Mouse (Mus musculus): Measurements from ENCODE around the gene Cisd1. TPM values are rescaled to one million over a fixed set of nuclear protein-coding genes. Genes with fewer than 3 reads are reported as not detected.
A peak's percentile ranks its signal among the peaks of the same experiment; 100 is the strongest.

Gene Cisd1
- polyA plus RNA-seq, 1 experiment from 2014 or later: 279 TPM

DNA sequence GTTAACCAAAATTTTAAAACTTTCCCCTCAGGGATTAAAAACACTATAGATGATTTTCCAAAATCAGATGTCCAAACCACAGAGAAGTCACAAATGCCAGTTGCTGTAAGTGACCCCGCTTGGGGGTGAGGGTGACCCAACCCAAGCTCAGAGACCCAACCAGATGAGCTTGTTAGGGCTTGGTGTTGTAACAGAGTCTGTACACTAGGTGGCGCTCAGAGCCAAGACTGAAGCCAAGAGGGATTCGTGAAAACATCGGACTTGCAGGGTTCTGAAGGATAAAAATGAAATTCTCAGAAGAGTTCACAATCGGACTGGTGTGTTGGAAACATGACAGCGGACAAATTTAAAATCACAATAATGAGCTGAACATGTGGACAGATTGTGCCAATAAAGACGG is 18.0 kb downstream of the Cisd1 start:
- H3K9me3 ChIP-seq (replicated peaks; ENCODE audit: control insufficient read depth, low read length): no peaks in the 10 kb centered on the region
- H3K9ac ChIP-seq (ENCODE audit: low read length): no peak overlapping the region
- H3K27me3 ChIP-seq (replicated peaks; ENCODE audit: control insufficient read depth, insufficient read depth, low read length): no peaks in the 10 kb centered on the region
- ATAC-seq (0 out of 2 replicates have a peak, but pooled peaks have one; percentile 40), DNase-seq (ENCODE audit: low spot score) (peak; percentile 86)
- H3K4me3 ChIP-seq (ENCODE audit: low read depth, low read length): no peak overlapping the region
- no peak overlapping the region for H3K27ac ChIP-seq (ENCODE audit: low read depth, low read length)
- no peak overlapping the region for H3K4me2 ChIP-seq (ENCODE audit: low read length)
- H3K36me3 ChIP-seq (ENCODE audit: control insufficient read depth, insufficient read depth, low read length): peaks cover 26% of the 10 kb centered on the region
- H3K4me1 ChIP-seq (ENCODE audit: control insufficient read depth, insufficient read depth, low read length): no peaks in the 10 kb centered on the region
- 15% methylated on average over 7 of the region's 7 CpGs for WGBS

DNA sequence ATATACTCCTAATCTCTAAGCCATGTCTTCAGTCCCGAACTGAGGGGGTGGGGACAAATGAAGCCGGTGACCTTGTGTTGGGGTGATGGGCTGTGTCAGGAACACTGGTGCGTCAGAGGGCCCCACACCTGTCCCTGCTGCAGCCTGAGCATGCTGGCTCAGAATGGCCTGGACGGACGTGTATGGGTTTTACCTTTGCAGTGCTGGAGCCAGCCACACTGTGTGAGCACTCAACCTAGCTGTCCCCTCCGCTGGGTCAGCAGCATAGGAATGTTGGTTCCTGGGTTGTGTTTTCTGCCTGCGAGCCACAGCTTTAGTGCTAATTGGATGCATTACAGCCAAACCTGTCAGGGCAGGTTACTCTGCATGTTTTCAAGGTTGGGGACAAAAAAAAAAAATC is 18.6 kb downstream of the Cisd1 start:
- 82% methylated on average over 7 of the region's 7 CpGs for WGBS
- peaks cover 26% of the 10 kb centered on the region for H3K36me3 ChIP-seq (ENCODE audit: control insufficient read depth, insufficient read depth, low read length)
- DNase-seq (ENCODE audit: low spot score): no peak
- ATAC-seq: no peak
- no peaks in the 10 kb centered on the region for H3K9me3 ChIP-seq (replicated peaks; ENCODE audit: control insufficient read depth, low read length)
- no peak overlapping the region for H3K4me2 ChIP-seq (ENCODE audit: low read length)
- no peak overlapping the region for H3K27ac ChIP-seq (ENCODE audit: low read depth, low read length)
- no peak overlapping the region for H3K9ac ChIP-seq (ENCODE audit: low read length)
- H3K27me3 ChIP-seq (replicated peaks; ENCODE audit: control insufficient read depth, insufficient read depth, low read length): no peaks in the 10 kb centered on the region
- no peaks in the 10 kb centered on the region for H3K4me1 ChIP-seq (ENCODE audit: control insufficient read depth, insufficient read depth, low read length)
- no peak overlapping the region for H3K4me3 ChIP-seq (ENCODE audit: low read depth, low read length)

DNA sequence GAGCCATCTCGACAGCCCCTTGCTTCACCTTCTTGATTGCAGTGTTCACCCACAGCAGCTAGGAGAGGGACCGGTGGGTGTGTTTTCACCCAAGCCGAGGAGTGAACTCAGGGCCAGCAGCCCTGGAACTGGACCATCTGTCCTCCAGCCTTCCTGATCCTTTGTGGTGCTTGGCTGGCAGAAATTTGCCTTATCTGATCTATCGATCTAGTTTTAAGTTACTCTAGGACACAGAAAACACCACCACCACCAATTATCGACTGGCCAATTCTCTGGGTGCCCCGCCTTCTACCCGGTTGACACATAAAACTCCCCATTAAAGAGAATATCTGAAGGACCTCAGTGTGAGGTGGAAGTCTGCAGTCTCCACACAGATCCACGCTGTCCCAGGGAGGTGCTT is 21.1 kb downstream of the Cisd1 start:
- ATAC-seq (no peak), DNase-seq (ENCODE audit: low spot score) (no peak)
- WGBS: 86% methylated on average over 8 of the region's 8 CpGs
- no peak overlapping the region for H3K4me3 ChIP-seq (ENCODE audit: low read depth, low read length)
- no peak overlapping the region for H3K9ac ChIP-seq (ENCODE audit: low read length)
- H3K9me3 ChIP-seq (replicated peaks; ENCODE audit: control insufficient read depth, low read length): no peaks in the 10 kb centered on the region
- no peak overlapping the region for H3K27ac ChIP-seq (ENCODE audit: low read depth, low read length)
- H3K4me1 ChIP-seq (ENCODE audit: control insufficient read depth, insufficient read depth, low read length): no peaks in the 10 kb centered on the region
- no peak overlapping the region for H3K4me2 ChIP-seq (ENCODE audit: low read length)
- no peaks in the 10 kb centered on the region for H3K27me3 ChIP-seq (replicated peaks; ENCODE audit: control insufficient read depth, insufficient read depth, low read length)
- H3K36me3 ChIP-seq (ENCODE audit: control insufficient read depth, insufficient read depth, low read length): 0 out of 2 replicates have a peak, but pooled peaks cover 4% of the 10 kb centered on the region

DNA sequence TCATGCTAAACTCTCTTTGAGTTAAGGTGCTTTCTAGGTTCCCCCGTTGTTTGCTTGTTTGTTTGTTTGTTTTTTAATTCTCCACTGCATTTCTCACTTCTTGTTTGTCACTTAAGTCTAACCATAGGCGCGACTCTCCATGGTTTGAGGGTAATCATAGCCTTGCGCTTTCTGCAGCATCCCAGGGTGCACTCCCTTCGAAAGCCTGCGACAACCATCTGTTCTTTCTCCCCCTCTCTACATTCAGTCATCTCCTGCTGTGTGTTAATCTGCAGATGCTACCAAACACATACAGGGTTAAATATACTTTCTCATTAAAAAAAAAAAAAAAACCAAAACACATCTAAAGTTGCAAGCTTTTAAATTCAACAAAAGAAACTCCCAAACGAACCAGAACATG is 28.3 kb downstream of the Cisd1 start:
- H3K9me3 ChIP-seq (replicated peaks; ENCODE audit: control insufficient read depth, low read length): no peaks in the 10 kb centered on the region
- WGBS: 73% methylated on average over 7 of the region's 7 CpGs
- H3K27me3 ChIP-seq (replicated peaks; ENCODE audit: control insufficient read depth, insufficient read depth, low read length): no peaks in the 10 kb centered on the region
- H3K4me2 ChIP-seq (ENCODE audit: low read length): no peak overlapping the region
- no peak overlapping the region for H3K4me3 ChIP-seq (ENCODE audit: low read depth, low read length)
- H3K36me3 ChIP-seq (ENCODE audit: control insufficient read depth, insufficient read depth, low read length): no peaks in the 10 kb centered on the region
- H3K9ac ChIP-seq (ENCODE audit: low read length): no peak overlapping the region
- no peaks in the 10 kb centered on the region for H3K4me1 ChIP-seq (ENCODE audit: control insufficient read depth, insufficient read depth, low read length)
- DNase-seq (ENCODE audit: low spot score): no peak
- no peak for ATAC-seq
- no peak overlapping the region for H3K27ac ChIP-seq (ENCODE audit: low read depth, low read length)

GRCm38 (mm10) chr10:71316056-71316455 is 28.7 kb downstream of the Cisd1 start:
- no peak overlapping the region for H3K4me2 ChIP-seq (ENCODE audit: low read length)
- 81% methylated on average over 11 of the region's 11 CpGs for WGBS
- H3K36me3 ChIP-seq (ENCODE audit: control insufficient read depth, insufficient read depth, low read length): no peaks in the 10 kb centered on the region
- no peak overlapping the region for H3K4me3 ChIP-seq (ENCODE audit: low read depth, low read length)
- no peaks in the 10 kb centered on the region for H3K4me1 ChIP-seq (ENCODE audit: control insufficient read depth, insufficient read depth, low read length)
- no peaks in the 10 kb centered on the region for H3K9me3 ChIP-seq (replicated peaks; ENCODE audit: control insufficient read depth, low read length)
- no peak for ATAC-seq
- no peak for DNase-seq (ENCODE audit: low spot score)
- H3K27ac ChIP-seq (ENCODE audit: low read depth, low read length): no peak overlapping the region
- H3K9ac ChIP-seq (ENCODE audit: low read length): no peak overlapping the region
- H3K27me3 ChIP-seq (replicated peaks; ENCODE audit: control insufficient read depth, insufficient read depth, low read length): no peaks in the 10 kb centered on the region

GRCm38 (mm10) chr10:71314596-71314995 is 30.2 kb downstream of the Cisd1 start:
- H3K9me3 ChIP-seq (replicated peaks; ENCODE audit: control insufficient read depth, low read length): no peaks in the 10 kb centered on the region
- no peaks in the 10 kb centered on the region for H3K36me3 ChIP-seq (ENCODE audit: control insufficient read depth, insufficient read depth, low read length)
- H3K4me3 ChIP-seq (ENCODE audit: low read depth, low read length): no peak overlapping the region
- WGBS: 89% methylated on average over 3 of the region's 3 CpGs
- no peak for ATAC-seq
- no peaks in the 10 kb centered on the region for H3K27me3 ChIP-seq (replicated peaks; ENCODE audit: control insufficient read depth, insufficient read depth, low read length)
- H3K27ac ChIP-seq (ENCODE audit: low read depth, low read length): no peak overlapping the region
- H3K9ac ChIP-seq (ENCODE audit: low read length): no peak overlapping the region
- DNase-seq (ENCODE audit: low spot score): no peak
- H3K4me2 ChIP-seq (ENCODE audit: low read length): no peak overlapping the region
- no peaks in the 10 kb centered on the region for H3K4me1 ChIP-seq (ENCODE audit: control insufficient read depth, insufficient read depth, low read length)

DNA sequence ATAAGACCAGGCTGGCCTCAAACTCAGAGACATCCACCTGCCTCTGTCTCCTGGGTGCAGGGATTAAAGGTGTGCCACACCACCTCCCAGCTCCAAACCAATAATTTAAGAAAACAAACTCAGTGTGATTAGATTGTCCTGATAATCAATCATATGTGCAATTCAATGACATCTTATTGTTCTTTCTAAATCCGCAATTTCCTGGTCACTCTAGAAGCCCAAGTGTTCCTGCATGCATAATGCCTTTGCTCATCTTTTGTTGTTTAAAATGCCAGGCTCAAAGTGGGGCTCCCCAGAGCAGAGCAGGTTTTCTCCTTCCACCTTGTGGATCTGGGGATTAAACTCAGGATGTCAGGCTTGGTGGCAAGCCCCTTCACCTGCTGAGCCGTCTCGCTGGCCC is 34.5 kb downstream of the Cisd1 start:
- Histone ChIP-seq H3K9ac (ENCODE audit: low read length) (no peak overlapping the region), H3K9me3 (replicated peaks; ENCODE audit: control insufficient read depth, low read length) (no peaks in the 10 kb centered on the region), H3K4me1 (ENCODE audit: control insufficient read depth, insufficient read depth, low read length) (no peaks in the 10 kb centered on the region), H3K36me3 (ENCODE audit: control insufficient read depth, insufficient read depth, low read length) (no peaks in the 10 kb centered on the region), H3K27me3 (replicated peaks; ENCODE audit: control insufficient read depth, insufficient read depth, low read length) (no peaks in the 10 kb centered on the region), H3K4me2 (ENCODE audit: low read length) (no peak overlapping the region), H3K27ac (ENCODE audit: low read depth, low read length) (no peak overlapping the region), H3K4me3 (ENCODE audit: low read depth, low read length) (no peak overlapping the region)
- no peak for DNase-seq (ENCODE audit: low spot score)
- ATAC-seq: no peak
- WGBS: 50% methylated on average over 3 of the region's 3 CpGs

DNA sequence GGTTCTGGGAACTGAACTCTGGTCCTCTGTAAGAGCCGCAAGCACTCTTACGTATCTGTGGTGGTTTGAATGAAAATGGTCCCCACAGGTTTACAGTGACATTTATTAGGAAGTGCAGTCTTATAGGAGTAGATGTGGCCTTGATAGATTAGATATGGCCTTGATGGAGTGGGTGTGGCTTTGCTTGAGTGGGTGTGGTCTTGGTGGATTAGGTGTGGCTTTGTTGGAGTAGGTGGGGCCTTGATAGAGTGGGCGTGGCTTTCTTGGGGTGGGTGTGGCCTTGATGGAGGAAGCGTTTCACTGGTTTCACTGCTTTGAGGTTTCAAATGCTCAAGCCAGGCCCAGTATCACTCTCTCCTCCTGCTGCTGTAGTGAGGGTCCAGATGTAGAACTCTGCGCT is 36.6 kb downstream of the Cisd1 start:
- ATAC-seq (no peak), DNase-seq (ENCODE audit: low spot score) (no peak)
- Histone ChIP-seq H3K36me3 (ENCODE audit: control insufficient read depth, insufficient read depth, low read length) (no peaks in the 10 kb centered on the region), H3K9ac (ENCODE audit: low read length) (no peak overlapping the region), H3K4me2 (ENCODE audit: low read length) (no peak overlapping the region), H3K4me3 (ENCODE audit: low read depth, low read length) (no peak overlapping the region), H3K9me3 (replicated peaks; ENCODE audit: control insufficient read depth, low read length) (no peaks in the 10 kb centered on the region), H3K27ac (ENCODE audit: low read depth, low read length) (no peak overlapping the region), H3K27me3 (replicated peaks; ENCODE audit: control insufficient read depth, insufficient read depth, low read length) (no peaks in the 10 kb centered on the region), H3K4me1 (ENCODE audit: control insufficient read depth, insufficient read depth, low read length) (no peaks in the 10 kb centered on the region)
- 91% methylated on average over 5 of the region's 5 CpGs for WGBS

DNA sequence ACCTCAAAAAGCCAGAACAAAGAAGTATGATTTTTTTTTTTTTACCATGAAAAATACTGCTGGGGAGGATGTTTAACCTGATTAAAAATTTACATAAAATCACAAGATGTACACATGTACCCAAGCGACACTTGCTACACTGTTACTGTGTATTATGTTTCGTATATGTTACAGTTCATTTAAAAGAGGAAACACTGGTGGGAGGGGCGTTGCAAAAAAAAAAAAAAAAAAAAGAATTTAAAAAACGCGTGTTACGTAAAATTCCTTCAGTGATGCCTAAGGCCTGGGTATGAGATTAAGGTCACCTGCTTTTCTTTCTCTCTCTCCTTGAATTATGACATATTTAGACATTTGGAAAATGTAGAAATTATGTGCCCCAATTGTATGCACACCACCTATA is 38.0 kb downstream of the Cisd1 start:
- H3K4me2 ChIP-seq (ENCODE audit: low read length): no peak overlapping the region
- 74% methylated on average over 6 of the region's 6 CpGs for whole genome bisulfite sequencing

More for the DNA sequence above, 38.0 kb downstream of the Cisd1 start:
- H3K27me3 ChIP-seq (replicated peaks; ENCODE audit: control insufficient read depth, insufficient read depth, low read length): no peaks in the 10 kb centered on the region
- no peaks in the 10 kb centered on the region for H3K36me3 ChIP-seq (ENCODE audit: control insufficient read depth, insufficient read depth, low read length)
- H3K9ac ChIP-seq (ENCODE audit: low read length): no peak overlapping the region
- no peak for DNase-seq (ENCODE audit: low spot score)
- H3K27ac ChIP-seq (ENCODE audit: low read depth, low read length): no peak overlapping the region
- no peak for ATAC-seq
- H3K4me1 ChIP-seq (ENCODE audit: control insufficient read depth, insufficient read depth, low read length): no peaks in the 10 kb centered on the region
- no peaks in the 10 kb centered on the region for H3K9me3 ChIP-seq (replicated peaks; ENCODE audit: control insufficient read depth, low read length)
- no peak overlapping the region for H3K4me3 ChIP-seq (ENCODE audit: low read depth, low read length)

Data from forebrain, embryonic 14.5 days (tissue).